Mouse (Mus musculus) sigmoid colon, adult 10 weeks (tissue): ENCODE results near the gene Adamts17. TPM values are rescaled to one million over a fixed set of nuclear protein-coding genes. Genes with fewer than 3 reads are reported as not detected.

Experiments used
- polyA plus RNA-seq: library from polyadenylated mRNA; stranded (reverse); fragments of 350-450 nt; fragmentation: Illumina TruSeq; extraction: RNeasy Lipid Tissue Mini Kit (QIAGEN cat#74804); gene quantifications from one replicate; pipeline ENCODE4 v1.2.3, GENCODE M21; 2014; ENCODE audit warnings: low read depth, low replicate concordance

The Adamts17 gene
- polyA plus RNA-seq, result 0.35 TPM

DNA sequence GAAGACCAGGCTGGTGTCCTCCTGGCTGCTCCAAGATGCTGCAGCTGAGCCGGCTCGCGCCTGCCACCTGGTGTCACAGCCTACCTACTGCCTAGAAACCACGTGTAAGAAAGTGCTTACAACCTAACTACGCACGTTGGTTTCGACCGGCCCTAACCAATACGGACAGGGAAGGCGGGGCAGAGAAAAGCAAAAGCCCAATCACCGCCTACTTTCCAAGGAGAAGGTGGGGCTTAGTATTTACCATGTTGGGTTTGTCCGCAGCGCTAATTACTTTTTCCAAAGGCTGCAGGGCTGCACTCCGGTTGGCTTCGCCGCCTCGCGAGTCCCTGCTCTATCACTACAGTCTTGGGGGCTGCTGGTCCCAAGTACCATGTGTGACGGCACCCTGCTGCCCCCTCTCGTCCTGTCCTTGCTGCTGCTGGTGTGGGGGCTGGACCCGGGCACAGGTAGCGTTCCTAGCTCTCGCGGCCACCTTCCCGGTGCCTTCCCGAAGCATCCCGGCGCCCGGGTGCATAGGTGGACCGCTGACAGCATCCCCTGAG lies at the start of gene Adamts17:
TSS of gene Adamts17 (plus strand) at position 273 of the 545 bp plus-strand sequence.

Other genes starting within 250 kb of the Adamts17 start
- 42.5 TPM for gene Asb7, start 150.1 kb upstream of the Adamts17 start, polyA plus RNA-seq
- 11.0 TPM for gene Lins1, start 149.8 kb upstream of the Adamts17 start, polyA plus RNA-seq
- 0.41 TPM for gene Cers3, start 96.2 kb upstream of the Adamts17 start, polyA plus RNA-seq